Mouse (Mus musculus) thymus, postnatal 10 days (tissue): ENCODE measurements around the gene Grm4.
"Not testable (repeated sequence)": the region's sequence is repeated elsewhere in the genome, so short reads cannot be mapped to it uniquely, and the experiment has no call there.

ENCODE experiments used
- DNase-seq, 2 experiments: peaks; one replicate each; pipeline ENCODE4 v3.0.0; 2021; ENCODE audit warnings: low spot score in 2 of 2

Gene Grm4

DNA sequence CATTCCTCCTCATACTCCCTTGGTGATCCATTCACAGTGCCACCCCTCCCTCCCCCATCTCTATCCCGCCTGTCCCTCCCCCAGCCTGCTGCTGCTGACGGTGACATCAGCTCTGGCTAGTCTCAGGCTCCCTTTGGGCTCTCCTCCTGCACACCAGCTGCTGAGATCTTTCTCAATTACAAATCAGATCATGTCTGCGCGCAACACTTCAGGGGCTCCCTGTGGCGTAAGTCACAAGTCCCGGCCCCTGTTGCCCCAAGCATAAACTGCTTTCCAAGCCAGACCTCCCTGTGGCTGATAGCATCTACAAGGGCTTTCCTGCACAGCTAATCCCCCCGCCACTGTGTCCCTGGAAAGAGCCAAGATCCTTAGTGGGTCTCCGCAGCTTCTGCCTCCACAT is 128.3 kb downstream of the Grm4 start:
- no peak for DNase-seq

DNA sequence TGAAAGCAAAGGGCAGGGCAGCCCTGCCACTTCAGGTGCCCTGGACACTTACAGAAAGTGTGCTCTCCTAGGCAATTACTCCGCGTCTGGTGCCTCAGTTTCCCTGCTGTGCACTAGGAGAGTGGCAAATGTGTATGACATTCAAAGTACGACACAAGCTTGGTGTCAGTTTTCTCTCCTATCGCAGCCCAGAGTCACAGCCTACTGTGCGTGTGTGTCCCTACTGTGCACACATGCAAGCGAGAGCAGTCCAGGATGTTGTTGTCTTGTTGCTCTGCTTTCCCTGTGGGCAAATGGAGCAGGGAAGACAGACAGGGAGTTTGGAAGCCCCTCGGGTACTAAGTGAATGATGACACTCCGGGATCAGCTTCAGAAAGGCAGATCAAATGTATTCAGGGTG is 131.2 kb downstream of the Grm4 start:
- no peak for DNase-seq

DNA sequence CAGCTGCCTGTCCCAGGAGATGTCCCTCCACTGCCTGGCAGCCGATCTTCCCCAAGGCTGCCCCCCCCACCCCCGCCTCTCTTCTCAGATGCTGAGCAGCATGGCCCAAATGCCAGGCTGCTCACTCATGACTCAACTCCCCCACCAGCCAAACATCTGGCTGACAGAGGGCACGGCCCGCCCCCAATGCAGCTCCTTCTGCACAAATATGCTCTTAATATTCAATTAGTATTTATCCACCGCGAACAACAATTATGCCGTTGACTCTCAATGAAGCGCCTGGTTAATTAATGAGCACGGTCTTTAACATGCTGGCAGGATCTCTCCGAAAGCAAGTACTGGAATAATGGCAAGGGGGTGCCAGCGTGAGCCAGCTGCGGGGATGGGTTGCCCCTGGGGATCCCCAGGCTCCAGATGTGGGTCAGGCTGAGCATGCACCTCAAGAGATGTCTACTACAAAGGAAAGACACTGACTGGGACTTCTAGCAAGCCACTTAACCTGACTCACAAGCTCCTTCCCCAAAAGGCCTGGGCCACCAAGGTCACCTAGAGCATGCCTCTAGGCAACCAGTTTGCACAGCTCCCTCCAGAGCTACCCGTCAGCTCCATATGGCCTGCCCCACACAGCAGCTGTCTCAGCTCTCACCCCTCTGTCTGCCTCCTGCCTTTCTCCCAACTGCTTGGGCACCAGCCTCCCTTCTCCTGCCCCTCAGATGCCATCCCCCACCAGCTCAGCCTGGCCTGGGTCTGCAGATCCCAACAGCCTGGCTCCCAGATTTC is 131.8 kb downstream of the Grm4 start:
- no peak for DNase-seq

DNA sequence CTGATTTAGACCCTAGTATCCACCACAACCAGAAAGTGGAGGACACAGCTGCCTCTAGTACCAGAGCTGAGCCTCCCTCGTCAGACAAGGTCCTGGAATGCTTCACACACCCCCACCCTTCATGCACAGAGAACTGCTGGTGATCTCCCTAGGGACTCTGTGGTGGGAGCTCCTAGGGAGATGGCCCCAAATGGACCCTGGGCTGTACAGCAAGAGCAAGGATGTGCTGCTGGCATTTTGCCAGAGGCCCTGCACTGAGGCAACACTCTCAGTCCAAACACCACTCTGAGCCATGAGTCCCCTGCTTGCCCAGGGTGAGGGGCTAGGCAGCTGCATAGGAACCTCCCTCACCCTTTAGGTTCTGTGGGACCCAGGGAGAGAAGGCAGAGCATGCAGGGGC is 134.8 kb downstream of the Grm4 start:
- DNase-seq, result no peak

DNA sequence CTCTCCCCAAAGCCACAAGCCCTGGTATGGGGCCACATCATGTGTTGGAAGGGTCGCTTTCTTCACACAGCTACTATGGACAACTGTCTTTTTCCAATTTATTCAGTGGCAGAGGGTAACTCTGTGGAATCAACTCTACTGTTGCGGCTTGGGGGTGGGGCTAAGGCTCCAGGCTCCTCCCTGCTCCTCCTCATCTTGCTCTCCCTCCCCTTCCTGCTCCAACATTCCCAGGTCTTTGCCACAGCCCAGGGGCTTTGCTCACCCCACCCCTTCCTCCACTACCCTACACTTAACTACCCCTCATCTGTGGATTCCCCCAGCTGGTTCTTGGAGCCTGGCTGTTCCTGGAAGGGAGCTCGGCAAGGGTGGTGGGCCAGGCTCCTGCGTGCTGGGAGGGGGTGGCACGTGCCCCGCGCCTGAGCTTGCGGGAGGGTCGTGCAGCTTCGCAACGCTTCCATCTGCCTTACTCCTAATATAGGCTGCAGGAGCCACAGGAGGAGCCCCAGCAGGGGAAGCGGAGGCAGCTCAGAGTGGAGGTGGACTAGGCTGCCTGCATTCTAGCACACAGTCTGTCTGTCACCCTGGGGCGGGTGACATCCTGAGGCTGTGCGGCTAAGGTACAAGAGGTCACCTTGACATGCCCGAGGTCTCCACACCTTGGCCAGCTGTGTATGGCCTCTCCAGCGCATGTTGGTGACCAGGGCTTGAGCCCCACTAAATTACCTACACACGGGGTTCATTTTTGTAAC is 135.5 kb downstream of the Grm4 start:
- DNase-seq, result no peak

DNA sequence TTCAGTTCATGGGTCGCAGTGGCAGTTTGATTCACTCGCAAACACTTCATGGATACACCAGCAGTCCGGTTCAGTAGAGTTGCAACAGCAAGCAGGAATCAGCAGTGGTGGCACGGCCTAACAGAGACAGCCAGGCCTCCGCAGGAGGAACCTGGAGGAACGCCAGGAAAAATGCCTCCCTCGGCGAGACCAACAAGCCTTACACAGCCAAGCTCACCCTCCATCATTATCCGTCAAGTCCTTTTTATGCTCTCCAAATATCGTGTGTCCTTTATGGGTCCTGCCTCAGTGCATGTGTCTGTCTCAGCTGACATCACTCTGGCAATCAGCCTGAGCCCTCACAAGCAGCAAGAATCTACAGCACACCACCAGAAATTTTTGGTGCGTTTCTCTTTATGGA is 138.3 kb downstream of the Grm4 start:
- DNase-seq, result no peak

DNA sequence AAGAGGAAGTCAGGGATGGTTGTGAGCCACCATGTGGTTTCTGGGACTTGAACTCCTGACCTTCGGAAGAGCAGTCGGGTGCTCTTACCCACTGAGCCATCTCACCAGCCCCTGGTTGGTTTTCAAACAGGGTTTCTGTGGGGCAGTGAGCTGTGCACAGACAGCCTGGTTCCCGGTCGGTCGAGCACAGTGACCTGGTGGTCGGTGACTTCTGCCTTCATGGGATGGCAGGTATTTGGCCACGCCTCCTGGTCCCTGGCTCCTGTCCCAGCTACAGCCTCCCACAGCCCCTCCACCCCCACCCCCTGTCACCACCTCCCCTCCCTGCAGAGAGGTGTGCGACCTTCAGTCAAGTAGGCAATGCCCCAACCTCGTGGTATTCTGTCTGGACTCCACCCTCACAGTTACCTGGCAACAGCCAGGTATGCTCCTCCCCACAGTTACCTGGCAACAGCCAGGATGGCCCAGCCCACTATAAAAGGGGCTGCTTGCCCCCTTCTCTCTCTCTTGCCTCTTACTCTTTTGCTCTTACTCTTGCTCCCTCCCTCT is 140.2 kb downstream of the Grm4 start:
- DNase-seq, result not testable (repeated sequence)

DNA sequence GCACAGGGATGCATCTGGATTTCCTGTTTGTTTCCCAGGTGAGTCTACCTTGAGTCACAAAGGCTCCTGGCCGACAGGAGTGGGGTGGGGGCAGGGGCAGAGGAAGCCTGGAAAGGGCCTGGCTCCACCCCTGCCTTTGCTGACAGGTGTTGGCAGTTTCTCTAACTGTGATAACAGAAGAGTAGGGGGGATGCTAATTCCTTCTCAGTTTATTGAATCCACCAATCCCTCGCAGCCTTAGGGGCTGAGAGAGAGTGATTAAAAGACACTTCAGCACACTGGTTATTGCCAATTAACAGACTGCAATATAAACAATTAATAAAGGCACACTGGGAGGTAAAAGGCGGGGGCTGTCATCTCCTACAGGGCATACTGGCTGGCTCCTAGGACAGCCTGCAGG is 142.2 kb downstream of the Grm4 start:
- no peak for DNase-seq

DNA sequence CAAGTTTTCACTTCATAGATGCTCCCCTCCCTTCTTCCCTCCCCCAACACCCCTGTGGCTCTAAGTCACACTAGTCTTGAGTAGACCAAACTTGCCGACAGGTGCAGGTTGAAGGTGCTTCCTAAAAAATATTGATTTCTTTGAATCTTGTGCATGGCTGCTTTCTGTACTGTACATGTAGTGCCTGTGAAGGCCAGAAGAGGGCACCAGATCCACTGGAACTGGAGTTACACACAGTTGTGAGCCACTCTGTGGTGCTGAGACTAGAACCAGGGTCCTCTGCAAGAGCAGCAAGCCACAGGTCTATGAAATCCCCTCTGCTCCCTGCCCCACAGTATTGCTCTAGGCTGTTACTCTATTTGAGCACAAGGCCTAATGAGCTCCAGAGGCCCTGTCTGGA is 144.1 kb downstream of the Grm4 start:
- DNase-seq, result no peak

DNA sequence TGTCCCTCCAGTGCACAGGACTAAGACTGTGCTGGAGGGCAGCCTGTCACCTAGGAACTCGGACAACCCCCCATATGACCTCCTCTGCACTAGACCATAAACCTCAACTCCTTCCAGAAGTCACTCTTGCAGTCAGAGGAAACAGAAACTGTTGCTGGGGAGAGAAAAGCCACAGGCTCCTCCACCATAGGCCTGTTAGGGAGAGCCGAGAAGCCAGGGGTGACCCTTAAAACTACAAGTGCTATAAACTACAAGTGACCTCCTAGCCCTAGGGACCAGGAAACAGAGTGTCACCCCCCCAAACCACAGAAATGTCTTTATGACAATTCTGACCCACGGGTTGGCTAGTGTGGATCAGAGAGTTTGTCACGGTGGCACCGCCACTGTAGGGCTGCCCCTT is 145.7 kb downstream of the Grm4 start:
- DNase-seq, result no peak
